Mouse (Mus musculus) hindbrain, embryonic 12.5 days (tissue): Measurements from ENCODE around the gene Cavin4. TPM values are rescaled to one million over a fixed set of nuclear protein-coding genes. Genes with fewer than 3 reads are reported as not detected.

Source experiments
- ATAC-seq: fragments of 200-750 bp; cut with Nextera tagmentation; 2 replicates; pipeline ENCODE4 v1.8.0; 2017; ENCODE audit warnings: moderate TSS enrichment; ENCODE audit not compliant: low FRiP score
- H3K27ac ChIP-seq: fragments of 300-500 bp; sonication (generic); 2 replicates; pipeline ENCODE4 v1.5.1; 2016; ENCODE audit warnings: mild to moderate bottlenecking
- H3K27me3 ChIP-seq: fragments of 300-500 bp; sonication (generic); 2 replicates; pipeline ENCODE4 v1.6.1; 2016; ENCODE audit warnings: mild to moderate bottlenecking
- H3K36me3 ChIP-seq: fragments of 300-500 bp; sonication (generic); 2 replicates; pipeline ENCODE4 v1.6.1; 2016; ENCODE audit warnings: mild to moderate bottlenecking
- H3K4me1 ChIP-seq: fragments of 300-500 bp; sonication (generic); 2 replicates; pipeline ENCODE4 v1.6.1; 2016
- H3K4me2 ChIP-seq: fragments of 300-500 bp; sonication (generic); replicated peaks from 2 replicates; pipeline ENCODE4 v1.6.1; 2016; ENCODE audit warnings: mild to moderate bottlenecking
- H3K4me3 ChIP-seq: fragments of 300-500 bp; sonication (generic); 2 replicates; pipeline ENCODE4 v1.5.1; 2016; ENCODE audit warnings: mild to moderate bottlenecking
- H3K9ac ChIP-seq: fragments of 300-500 bp; sonication (generic); 2 replicates; pipeline ENCODE4 v1.6.1; 2016; ENCODE audit warnings: mild to moderate bottlenecking, moderate library complexity
- H3K9me3 ChIP-seq: fragments of 300-500 bp; sonication (generic); replicated peaks from 2 replicates; pipeline ENCODE4 v1.6.1; 2016; ENCODE audit warnings: mild to moderate bottlenecking
- WGBS: fragments of 180-500 bp; shearing (Covaris S2); methylation state at CpG from one replicate; pipeline ENCODE4 v1.1.7; 2016; 5-methylcytosine and 5-hydroxymethylcytosine counted together
- polyA plus RNA-seq: library from polyadenylated mRNA; unstranded; fragments of >200 nt; fragmentation: Nextera tagmentation; extraction: Ambion mirVana; gene quantifications from 2 replicates; pipeline ENCODE4 v1.2.1, GENCODE M21; 2016

Cavin4 gene
- polyA plus RNA-seq, 1 experiment from 2014 or later = 2.6 TPM

- WGBS = 92% methylated on average over 17 of the region's 17 CpGs
These were observed 23.8 kb upstream of the Cavin4 start for GRCm38 (mm10) chr4:48639503-48639902.

GRCm38 (mm10) chr4:48643801-48644200, 19.5 kb upstream of the Cavin4 start:
- H3K9ac ChIP-seq = no peak overlapping the region
- no peak for ATAC-seq
- H3K9me3 ChIP-seq = no peaks in the 10 kb centered on the region
- 91% methylated on average over 6 of the region's 6 CpGs for WGBS
- H3K4me3 ChIP-seq = no peak overlapping the region
- peaks cover 77% of the 10 kb centered on the region for H3K36me3 ChIP-seq
- H3K4me1 ChIP-seq = no peaks in the 10 kb centered on the region
- H3K4me2 ChIP-seq = no peak overlapping the region
- no peaks in the 10 kb centered on the region for H3K27me3 ChIP-seq
- no peak overlapping the region for H3K27ac ChIP-seq

More at GRCm38 (mm10) chr4:48639503-48639902, 23.8 kb upstream of the Cavin4 start:
- 0 out of 2 replicates have a peak, but pooled peaks have one; percentile 39 for ATAC-seq
- Histone ChIP-seq H3K4me1 (no peaks in the 10 kb centered on the region), H3K27ac (no peak overlapping the region), H3K4me2 (no peak overlapping the region), H3K9ac (no peak overlapping the region), H3K4me3 (no peak overlapping the region), H3K36me3 (peaks cover 66% of the 10 kb centered on the region), H3K9me3 (no peaks in the 10 kb centered on the region), H3K27me3 (no peaks in the 10 kb centered on the region)

GRCm38 (mm10) chr4:48646143-48646542, 17.2 kb upstream of the Cavin4 start:
- Histone ChIP-seq H3K36me3 (peaks cover 73% of the 10 kb centered on the region), H3K27ac (no peak overlapping the region), H3K4me1 (no peaks in the 10 kb centered on the region), H3K27me3 (no peaks in the 10 kb centered on the region), H3K9me3 (no peaks in the 10 kb centered on the region), H3K4me3 (no peak overlapping the region), H3K9ac (no peak overlapping the region), H3K4me2 (no peak overlapping the region)
- ATAC-seq = no peak
- 97% methylated on average over 5 of the region's 5 CpGs for WGBS

GRCm38 (mm10) chr4:48650617-48651360, 12.5 kb upstream of the Cavin4 start:
- no peak overlapping the region for H3K9ac ChIP-seq
- no peak overlapping the region for H3K4me3 ChIP-seq
- H3K27me3 ChIP-seq = no peaks in the 10 kb centered on the region
- WGBS = 93% methylated on average over 10 of the region's 10 CpGs
- peaks cover 72% of the 10 kb centered on the region for H3K36me3 ChIP-seq
- H3K4me1 ChIP-seq = no peaks in the 10 kb centered on the region
- no peak overlapping the region for H3K27ac ChIP-seq
- H3K9me3 ChIP-seq = no peaks in the 10 kb centered on the region
- ATAC-seq = no peak
- H3K4me2 ChIP-seq = no peak overlapping the region

GRCm38 (mm10) chr4:48654118-48654517, 9.2 kb upstream of the Cavin4 start:
- peaks cover 75% of the 10 kb centered on the region for H3K36me3 ChIP-seq
- H3K4me2 ChIP-seq = no peak overlapping the region
- ATAC-seq = no peak
- H3K9me3 ChIP-seq = no peaks in the 10 kb centered on the region
- H3K9ac ChIP-seq = no peak overlapping the region
- WGBS = 68% methylated on average over 4 of the region's 4 CpGs
- H3K27me3 ChIP-seq = no peaks in the 10 kb centered on the region
- no peak overlapping the region for H3K4me3 ChIP-seq
- H3K4me1 ChIP-seq = no peaks in the 10 kb centered on the region
- no peak overlapping the region for H3K27ac ChIP-seq

- 96% methylated on average over 8 of the region's 8 CpGs for WGBS
- Histone ChIP-seq H3K4me1 (no peaks in the 10 kb centered on the region), H3K27me3 (no peaks in the 10 kb centered on the region), H3K4me3 (no peak overlapping the region), H3K9ac (no peak overlapping the region), H3K4me2 (no peak overlapping the region), H3K36me3 (peaks cover 81% of the 10 kb centered on the region), H3K27ac (no peak overlapping the region), H3K9me3 (no peaks in the 10 kb centered on the region)
- no peak for ATAC-seq
These were observed 6.8 kb upstream of the Cavin4 start for GRCm38 (mm10) chr4:48656530-48656929.

GRCm38 (mm10) chr4:48660144-48660543, 3.2 kb upstream of the Cavin4 start:
- Histone ChIP-seq H3K9ac (no peak overlapping the region), H3K4me3 (no peak overlapping the region), H3K4me2 (no peak overlapping the region), H3K4me1 (no peaks in the 10 kb centered on the region), H3K27ac (no peak overlapping the region), H3K9me3 (no peaks in the 10 kb centered on the region), H3K36me3 (peaks cover 76% of the 10 kb centered on the region), H3K27me3 (no peaks in the 10 kb centered on the region)
- no peak for ATAC-seq
- 91% methylated on average over 4 of the region's 4 CpGs for WGBS

GRCm38 (mm10) chr4:48660619-48661575, 2.4 kb upstream of the Cavin4 start:
- H3K27ac ChIP-seq = no peak overlapping the region
- 91% methylated on average over 7 of the region's 7 CpGs for WGBS

GRCm38 (mm10) chr4:48664021-48664420, 707 bp downstream of the Cavin4 start:
- Histone ChIP-seq H3K9ac (no peak overlapping the region), H3K4me3 (no peak overlapping the region), H3K36me3 (peaks cover 53% of the 10 kb centered on the region), H3K27ac (no peak overlapping the region), H3K4me2 (no peak overlapping the region), H3K27me3 (no peaks in the 10 kb centered on the region), H3K4me1 (no peaks in the 10 kb centered on the region), H3K9me3 (no peaks in the 10 kb centered on the region)
- ATAC-seq = no peak
- WGBS = 93% methylated on average over 6 of the region's 6 CpGs

More at GRCm38 (mm10) chr4:48660619-48661575, 2.4 kb upstream of the Cavin4 start:
- Histone ChIP-seq H3K9ac (no peak overlapping the region), H3K4me1 (no peaks in the 10 kb centered on the region), H3K4me3 (no peak overlapping the region), H3K36me3 (peaks cover 75% of the 10 kb centered on the region), H3K4me2 (no peak overlapping the region), H3K9me3 (no peaks in the 10 kb centered on the region), H3K27me3 (no peaks in the 10 kb centered on the region)
- ATAC-seq = no peak

GRCm38 (mm10) chr4:48667279-48667678, 4.0 kb downstream of the Cavin4 start:
- H3K36me3 ChIP-seq = peaks cover 37% of the 10 kb centered on the region
- WGBS = 91% methylated on average over 6 of the region's 6 CpGs

GRCm38 (mm10) chr4:48672915-48673314, 9.6 kb downstream of the Cavin4 start:
- Histone ChIP-seq H3K9ac (no peak overlapping the region), H3K36me3 (peaks cover 63% of the 10 kb centered on the region), H3K27me3 (no peaks in the 10 kb centered on the region), H3K27ac (no peak overlapping the region), H3K4me2 (no peak overlapping the region), H3K9me3 (no peaks in the 10 kb centered on the region), H3K4me3 (no peak overlapping the region), H3K4me1 (no peaks in the 10 kb centered on the region)
- ATAC-seq = no peak
- 96% methylated on average over 5 of the region's 5 CpGs for WGBS

More at GRCm38 (mm10) chr4:48667279-48667678, 4.0 kb downstream of the Cavin4 start:
- Histone ChIP-seq H3K4me1 (no peaks in the 10 kb centered on the region), H3K27ac (no peak overlapping the region), H3K9ac (no peak overlapping the region), H3K9me3 (no peaks in the 10 kb centered on the region), H3K27me3 (no peaks in the 10 kb centered on the region), H3K4me3 (no peak overlapping the region), H3K4me2 (no peak overlapping the region)
- ATAC-seq = no peak

GRCm38 (mm10) chr4:48674412-48674811, 11.1 kb downstream of the Cavin4 start:
- no peak overlapping the region for H3K9ac ChIP-seq
- no peaks in the 10 kb centered on the region for H3K4me1 ChIP-seq
- H3K36me3 ChIP-seq = peaks cover 60% of the 10 kb centered on the region
- H3K9me3 ChIP-seq = no peaks in the 10 kb centered on the region
- no peak overlapping the region for H3K4me3 ChIP-seq
- H3K27ac ChIP-seq = no peak overlapping the region
- WGBS = 95% methylated on average over 7 of the region's 7 CpGs
- H3K27me3 ChIP-seq = no peaks in the 10 kb centered on the region
- no peak overlapping the region for H3K4me2 ChIP-seq
- ATAC-seq = no peak
